Mouse (Mus musculus) Muller cell, postnatal 12 days (primary cell): Measurements from ENCODE around the gene Plcl2.
"Not testable (repeated sequence)": the region's sequence is repeated elsewhere in the genome, so short reads cannot be mapped to it uniquely, and the experiment has no call there.

Source experiments
- DNase-seq: peaks from one replicate; pipeline ENCODE4 v3.0.0-alpha.2; 2015; ENCODE audit errors: inconsistent ontology term

Gene Plcl2

GRCm38 (mm10) chr17:50534889-50535288, 25.7 kb downstream of the Plcl2 start:
- DNase-seq = not testable (repeated sequence)

- no peak for DNase-seq
Observed at GRCm38 (mm10) chr17:50536409-50537194, 27.4 kb downstream of the Plcl2 start.

GRCm38 (mm10) chr17:50537786-50538185, 28.6 kb downstream of the Plcl2 start:
- DNase-seq = no peak

GRCm38 (mm10) chr17:50544860-50545259, 35.7 kb downstream of the Plcl2 start:
- DNase-seq = no peak

GRCm38 (mm10) chr17:50545274-50545673, 36.1 kb downstream of the Plcl2 start:
- DNase-seq = no peak

GRCm38 (mm10) chr17:50552130-50552529, 42.9 kb downstream of the Plcl2 start:
- DNase-seq = no peak

- DNase-seq = no peak
Observed at GRCm38 (mm10) chr17:50557566-50558238, 48.5 kb downstream of the Plcl2 start.

GRCm38 (mm10) chr17:50558239-50558625, 49.0 kb downstream of the Plcl2 start:
- no peak for DNase-seq

- peak; percentile 75 for DNase-seq
Observed at GRCm38 (mm10) chr17:50565376-50566123, 56.3 kb downstream of the Plcl2 start.

GRCm38 (mm10) chr17:50568846-50569245, 59.6 kb downstream of the Plcl2 start:
- DNase-seq = no peak

GRCm38 (mm10) chr17:50570228-50570627, 61.0 kb downstream of the Plcl2 start:
- DNase-seq = not testable (repeated sequence)

GRCm38 (mm10) chr17:50570681-50571398, 61.6 kb downstream of the Plcl2 start:
- DNase-seq = peak; percentile 56

- DNase-seq = peak; percentile 51
Observed at GRCm38 (mm10) chr17:50574161-50574560, 65.0 kb downstream of the Plcl2 start.

- DNase-seq = no peak
Observed at GRCm38 (mm10) chr17:50580416-50580815, 71.2 kb downstream of the Plcl2 start.

GRCm38 (mm10) chr17:50586834-50587233, 77.6 kb downstream of the Plcl2 start:
- DNase-seq = no peak

- DNase-seq = no peak
Observed at GRCm38 (mm10) chr17:50587941-50588340, 78.7 kb downstream of the Plcl2 start.

GRCm38 (mm10) chr17:50600178-50600577, 91.0 kb downstream of the Plcl2 start:
- DNase-seq = no peak

GRCm38 (mm10) chr17:50600696-50601095, 91.5 kb downstream of the Plcl2 start:
- no peak for DNase-seq

- no peak for DNase-seq
Observed at GRCm38 (mm10) chr17:50606890-50607289, 97.7 kb downstream of the Plcl2 start.

- DNase-seq = no peak
Observed at GRCm38 (mm10) chr17:50609908-50610307, 100.7 kb downstream of the Plcl2 start.

GRCm38 (mm10) chr17:50620794-50621537, 111.8 kb downstream of the Plcl2 start:
- no peak for DNase-seq
